Mouse (Mus musculus) MEL (cell line): ENCODE measurements at regions not wholly inside any gene's neighbourhood (a gene's known extent, or its start where the extent isn't known, plus 50 kb on each side); places are given as distances from the start of the nearest gene placed in this dataset.

Experiments used
- DNase-seq: peaks from one replicate; pipeline ENCODE4 v3.0.0; 2011; ENCODE audit warnings: low read depth, low spot score
- H3K27ac ChIP-seq: 2 replicates; pipeline ENCODE4 v1.5.1; 2012; ENCODE audit warnings: low read depth, mild to moderate bottlenecking, control low read depth, low read length, moderate library complexity; ENCODE audit not compliant: control insufficient read depth
- H3K27me3 ChIP-seq, 2 experiments: fragments of 150-350 bp in 1 of 2; sonication (generic) in 1 of 2; 2 replicates each; pipeline ENCODE4 v1.6.1; 2012; ENCODE audit warnings: low read length in 2 of 2, mild to moderate bottlenecking in 2 of 2, improper control_type of control experiment in 1 of 2, moderate library complexity in 1 of 2; ENCODE audit not compliant: insufficient read depth in 2 of 2, control insufficient read depth in 1 of 2
- H3K36me3 ChIP-seq, 2 experiments: 2 replicates each; pipeline ENCODE4 v1.6.1; 2012 to 2014; ENCODE audit warnings: low read length in 2 of 2, improper control_type of control experiment in 1 of 2, inconsistent platforms in 1 of 2, mild to moderate bottlenecking in 1 of 2; ENCODE audit not compliant: insufficient read depth in 2 of 2, control insufficient read depth in 1 of 2
- H3K4me1 ChIP-seq, 2 experiments: fragments of 150-350 bp in 1 of 2; sonication (generic) in 1 of 2; 2 replicates each; pipeline ENCODE4 v1.6.1; 2012; ENCODE audit warnings: low read length in 2 of 2, improper control_type of control experiment in 1 of 2, mild to moderate bottlenecking in 1 of 2; ENCODE audit not compliant: insufficient read depth in 2 of 2, control insufficient read depth in 1 of 2
- H3K4me3 ChIP-seq, 2 experiments: fragments of 150-350 bp in 1 of 2; sonication (generic) in 1 of 2; 2 replicates each; pipeline ENCODE4 v1.5.1; 2012; ENCODE audit warnings: low read depth in 2 of 2, low read length in 2 of 2, mild to moderate bottlenecking in 2 of 2, moderate library complexity in 2 of 2, control low read depth in 1 of 2, improper control_type of control experiment in 1 of 2; ENCODE audit not compliant: control insufficient read depth in 1 of 2, insufficient read depth in 1 of 2
- H3K79me2 ChIP-seq: 2 replicates; pipeline ENCODE4 v1.6.1; 2012; ENCODE audit warnings: mild to moderate bottlenecking, low read length, moderate library complexity; ENCODE audit not compliant: control insufficient read depth, poor library complexity, insufficient read depth
- H3K9ac ChIP-seq: 2 replicates; pipeline ENCODE4 v1.6.1; 2012; ENCODE audit warnings: low read depth, mild to moderate bottlenecking, control low read depth, low read length, moderate library complexity; ENCODE audit not compliant: control insufficient read depth, poor library complexity, severe bottlenecking
- H3K9me3 ChIP-seq: fragments of 150-350 bp; sonication (generic); replicated peaks from 2 replicates; pipeline ENCODE4 v1.6.1; 2012; ENCODE audit warnings: mild to moderate bottlenecking, low read length, improper control_type of control experiment, moderate library complexity; ENCODE audit not compliant: insufficient read depth
- CHD1 ChIP-seq: IDR thresholded peaks from 2 replicates; pipeline ENCODE4 v1.6.1; 2012; ENCODE audit warnings: low read depth, mild to moderate bottlenecking, inconsistent platforms, low read length, improper control_type of control experiment
- E2F4 ChIP-seq: IDR thresholded peaks from 2 replicates; pipeline ENCODE4 v1.6.1; 2011; ENCODE audit warnings: low read depth, low read length, improper control_type of control experiment, borderline replicate concordance
- ETS1 ChIP-seq: IDR thresholded peaks from 2 replicates; pipeline ENCODE4 v1.6.1; 2012; ENCODE audit warnings: low read depth, mild to moderate bottlenecking, inconsistent platforms, low read length, improper control_type of control experiment, moderate library complexity
- GABPA ChIP-seq: IDR thresholded peaks from 2 replicates; pipeline ENCODE4 v1.6.1; 2012; ENCODE audit warnings: low read depth, mild to moderate bottlenecking, inconsistent platforms, low read length, improper control_type of control experiment, moderate library complexity
- MAZ ChIP-seq: IDR thresholded peaks from 2 replicates; pipeline ENCODE4 v1.6.1; 2012; ENCODE audit warnings: low read depth, mild to moderate bottlenecking, inconsistent platforms, low read length, improper control_type of control experiment
- MEF2A ChIP-seq: IDR thresholded peaks from 2 replicates; pipeline ENCODE4 v1.6.1; 2014; ENCODE audit warnings: low read depth, mild to moderate bottlenecking, inconsistent platforms, low read length, improper control_type of control experiment; ENCODE audit not compliant: poor library complexity, insufficient replicate concordance, severe bottlenecking; ENCODE audit errors: extremely low read depth
- MYC ChIP-seq: IDR thresholded peaks from 2 replicates; pipeline ENCODE4 v1.6.1; 2011; ENCODE audit warnings: low read depth, mild to moderate bottlenecking, low read length, improper control_type of control experiment, moderate library complexity
- NRF1 ChIP-seq: IDR thresholded peaks from 2 replicates; pipeline ENCODE4 v1.6.1; 2014; ENCODE audit warnings: low read depth, mild to moderate bottlenecking, inconsistent platforms, low read length, improper control_type of control experiment, moderate library complexity; ENCODE audit not compliant: poor library complexity, insufficient read depth, severe bottlenecking
- POLR2A ChIP-seq, 2 experiments: IDR thresholded peaks; 2 replicates each; pipeline ENCODE4 v1.6.1; 2011 to 2012; ENCODE audit warnings: low read length in 2 of 2, mild to moderate bottlenecking in 2 of 2, control low read depth in 1 of 2, improper control_type of control experiment in 1 of 2, low read depth in 1 of 2, moderate library complexity in 1 of 2; ENCODE audit not compliant: control insufficient read depth in 1 of 2, insufficient read depth in 1 of 2, poor library complexity in 1 of 2
- POLR2AphosphoS2 ChIP-seq: IDR thresholded peaks from 2 replicates; pipeline ENCODE4 v1.6.1; 2011; ENCODE audit warnings: low read length, improper control_type of control experiment
- POLR2AphosphoS5 ChIP-seq: IDR thresholded peaks from 2 replicates; pipeline ENCODE4 v1.6.1; 2012; ENCODE audit warnings: low read depth, borderline replicate concordance, mild to moderate bottlenecking, inconsistent platforms, low read length, moderate library complexity, mixed read lengths
- RAD21 ChIP-seq: IDR thresholded peaks from 2 replicates; pipeline ENCODE4 v1.6.1; 2011; ENCODE audit warnings: mild to moderate bottlenecking, low read depth, low read length, improper control_type of control experiment
- RCOR1 ChIP-seq: IDR thresholded peaks from 2 replicates; pipeline ENCODE4 v1.6.1; 2012; ENCODE audit warnings: low read depth, mild to moderate bottlenecking, inconsistent platforms, low read length, improper control_type of control experiment
- TCF12 ChIP-seq: IDR thresholded peaks from 2 replicates; pipeline ENCODE4 v1.6.1; 2014; ENCODE audit warnings: low read depth, mild to moderate bottlenecking, inconsistent platforms, low read length, improper control_type of control experiment, moderate library complexity
- UBTF ChIP-seq: IDR thresholded peaks from 2 replicates; pipeline ENCODE4 v1.6.1; 2012; ENCODE audit warnings: low read depth, mild to moderate bottlenecking, inconsistent platforms, low read length, improper control_type of control experiment, moderate library complexity, borderline replicate concordance; ENCODE audit not compliant: insufficient read depth
- USF1 ChIP-seq: IDR thresholded peaks from 2 replicates; pipeline ENCODE4 v1.6.1; 2014; ENCODE audit warnings: low read depth, mild to moderate bottlenecking, inconsistent platforms, low read length, improper control_type of control experiment, moderate library complexity
- ZC3H11A ChIP-seq: IDR thresholded peaks from 2 replicates; pipeline ENCODE4 v1.6.1; 2012; ENCODE audit warnings: low read depth, mild to moderate bottlenecking, inconsistent platforms, low read length, improper control_type of control experiment
- ZMIZ1 ChIP-seq: IDR thresholded peaks from 2 replicates; pipeline ENCODE4 v1.6.1; 2012; ENCODE audit warnings: low read depth, mild to moderate bottlenecking, inconsistent platforms, low read length, improper control_type of control experiment, moderate library complexity

DNA sequence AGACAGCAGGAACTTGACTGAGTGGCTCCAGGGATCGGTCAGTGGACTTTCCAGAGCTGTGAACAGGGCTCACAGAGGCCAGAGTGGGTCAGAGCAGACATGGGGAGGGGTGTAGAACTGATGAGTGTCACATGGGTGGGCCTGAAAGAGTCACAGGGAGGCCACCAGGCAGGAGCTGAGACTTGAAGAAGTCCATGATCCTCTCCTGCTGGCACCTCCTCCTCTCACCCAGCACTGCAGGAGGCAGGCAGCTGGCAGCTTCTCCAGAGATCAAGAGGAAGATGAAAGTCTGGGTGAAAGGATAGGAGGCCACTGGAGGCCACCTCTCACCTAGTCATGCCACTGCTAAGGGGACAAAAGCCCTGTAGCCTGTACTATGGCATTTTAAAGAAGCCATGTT lies 54.5 kb upstream of the Tmem189 start:
- Histone ChIP-seq H3K27ac (no peak overlapping the region), H3K79me2 (no peaks in the 10 kb centered on the region), H3K9ac (no peak overlapping the region), H3K36me3 (peaks cover 0 to 13% of the 10 kb centered on the region in 2 experiments; a peak in 2 of 4 replicates), H3K4me1 (peaks cover 9 to 23% of the 10 kb centered on the region in 2 experiments; a peak in 3 of 4 replicates), H3K27me3 (no peaks in the 10 kb centered on the region), H3K9me3 (no peaks in the 10 kb centered on the region), H3K4me3 (no peak overlapping the region)
- no peak for DNase-seq
- TF ChIP-seq POLR2AphosphoS5 (no peak), ETS1 (no peak), RCOR1 (no peak), ZC3H11A (no peak), POLR2A (IDR thresholded peaks at IDR 0.05; ENCODE audit: control insufficient read depth in 1 of 2, insufficient read depth in 1 of 2, low read depth in 1 of 2, low read length in 2 of 2, poor library complexity in 1 of 2) (no peak), E2F4 (no peak), GABPA (no peak), CHD1 (no peak), RAD21 (no peak), TCF12 (no peak), UBTF (no peak), POLR2AphosphoS2 (no peak), ZMIZ1 (no peak), MAZ (no peak)

- no peak for DNase-seq
- H3K4me1 ChIP-seq: peaks cover 5 to 16% of the 10 kb centered on the region in 2 experiments; a peak in 3 of 4 replicates
- no peaks in the 10 kb centered on the region for H3K27me3 ChIP-seq
- TF ChIP-seq NRF1 (peak; percentile 29; the same call in 1 of the 2 replicates), ZMIZ1 (no peak), ETS1 (no peak), MYC (no peak), USF1 (no peak), MEF2A (no peak), E2F4 (no peak), POLR2AphosphoS5 (no peak)
- H3K27ac ChIP-seq: no peak overlapping the region
- H3K9ac ChIP-seq: no peak overlapping the region
- H3K4me3 ChIP-seq: no peak overlapping the region
- peaks cover 0 to 7% of the 10 kb centered on the region in 2 experiments; a peak in 2 of 4 replicates for H3K36me3 ChIP-seq
- no peaks in the 10 kb centered on the region for H3K79me2 ChIP-seq
- H3K9me3 ChIP-seq: no peaks in the 10 kb centered on the region
Measured at GRCm38 (mm10) chr2:167742479-167742878, 52.9 kb upstream of the Tmem189 start.
